Mouse (Mus musculus) hindbrain, postnatal 0 days (tissue): Measurements from ENCODE around the gene Vwa8. TPM values are rescaled to one million over a fixed set of nuclear protein-coding genes. Genes with fewer than 3 reads are reported as not detected.

Experiments
- ATAC-seq: fragments of 200-750 bp; cut with Nextera tagmentation; 2 replicates; pipeline ENCODE4 v1.8.0; 2017; ENCODE audit warnings: mild to moderate bottlenecking, moderate TSS enrichment, moderate library complexity
- DNase-seq: peaks from one replicate; pipeline ENCODE4 v3.0.0-alpha.2; 2015; ENCODE audit warnings: low spot score
- H3K27ac ChIP-seq: fragments of 300-500 bp; sonication (generic); 2 replicates; pipeline ENCODE4 v1.5.1; 2014; ENCODE audit warnings: mild to moderate bottlenecking
- H3K27me3 ChIP-seq: fragments of 300-500 bp; sonication (generic); 2 replicates; pipeline ENCODE4 v1.6.1; 2014; ENCODE audit warnings: low read length, mixed read lengths; ENCODE audit not compliant: insufficient read depth
- H3K36me3 ChIP-seq: fragments of 300-500 bp; sonication (generic); 2 replicates; pipeline ENCODE4 v1.6.1; 2014; ENCODE audit warnings: low read length, mixed read lengths; ENCODE audit not compliant: insufficient read depth
- H3K4me1 ChIP-seq: fragments of 300-500 bp; sonication (generic); 2 replicates; pipeline ENCODE4 v1.6.1; 2014; ENCODE audit warnings: antibody characterized with exemption, low read length, mixed read lengths; ENCODE audit not compliant: insufficient read depth
- H3K4me2 ChIP-seq: fragments of 300-500 bp; sonication (generic); 2 replicates; pipeline ENCODE4 v1.6.1; 2014; ENCODE audit warnings: low read depth, mild to moderate bottlenecking, low read length, moderate library complexity, mixed read lengths
- H3K4me3 ChIP-seq: fragments of 300-500 bp; sonication (generic); 2 replicates; pipeline ENCODE4 v1.5.1; 2014; ENCODE audit warnings: low read length
- H3K9ac ChIP-seq: fragments of 300-500 bp; sonication (generic); replicated peaks from 2 replicates; pipeline ENCODE4 v1.6.1; 2014; ENCODE audit warnings: mild to moderate bottlenecking, low read length, moderate library complexity, mixed read lengths
- H3K9me3 ChIP-seq: fragments of 300-500 bp; sonication (generic); 2 replicates; pipeline ENCODE4 v1.6.1; 2016; ENCODE audit warnings: low read length, mixed read lengths
- CTCF ChIP-seq: IDR thresholded peaks from 2 replicates; pipeline ENCODE4 v1.5.1; 2016; ENCODE audit warnings: antibody characterized with exemption, control low read depth, low read depth
- WGBS: fragments of 180-500 bp; shearing (Covaris S2); extraction: QIAGEN DNeasy Blood & Tissue Kit; methylation state at CpG from one replicate; pipeline ENCODE4 v1.1.7; 2014; 5-methylcytosine and 5-hydroxymethylcytosine counted together
- polyA plus RNA-seq: library from polyadenylated mRNA; unstranded; fragments of >200 nt; fragmentation: Nextera tagmentation; extraction: Ambion mirVana; gene quantifications from 2 replicates; pipeline ENCODE4 v1.2.1, GENCODE M21; 2015
- total RNA-seq: library from RNA; depleted of rRNA; stranded (reverse); fragments of >200 nt; gene quantifications from 2 replicates; pipeline ENCODE4 v1.2.3, GENCODE M21; 2014

The Vwa8 gene
- total and polyA plus RNA-seq, 2 experiments from 2014 or later: 9.6 to 20.8 TPM

DNA sequence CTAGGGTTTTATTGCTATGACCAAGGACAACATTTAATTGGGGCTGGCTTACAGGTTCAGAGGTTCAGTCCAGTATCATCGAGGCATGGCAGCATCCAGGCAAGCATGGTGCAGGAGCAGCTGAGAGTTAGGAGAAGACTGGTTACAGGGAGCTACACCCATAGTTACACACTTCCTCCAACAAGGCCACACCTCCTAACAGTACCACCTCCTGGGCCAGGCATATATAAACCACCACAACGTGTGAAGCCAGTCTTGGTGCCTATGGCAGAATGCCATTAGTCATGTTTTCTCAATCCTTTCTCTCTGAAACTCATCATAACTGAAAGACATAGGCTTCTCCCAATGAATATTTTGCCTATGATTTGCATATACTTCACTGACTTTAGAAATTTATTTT, 106.9 kb downstream of the Vwa8 start:
- TF ChIP-seq CTCF: no peak
- WGBS: 75% methylated on average over 2 of the region's 2 CpGs
- Histone ChIP-seq H3K27ac (no peak overlapping the region), H3K4me1 (no peaks in the 10 kb centered on the region), H3K36me3 (no peaks in the 10 kb centered on the region), H3K4me2 (no peak overlapping the region), H3K27me3 (no peaks in the 10 kb centered on the region), H3K9ac (no peak overlapping the region), H3K4me3 (no peak overlapping the region), H3K9me3 (no peaks in the 10 kb centered on the region)
- ATAC-seq (no peak), DNase-seq (no peak)

- H3K27ac ChIP-seq: no peak overlapping the region
- no peaks in the 10 kb centered on the region for H3K4me1 ChIP-seq
- ATAC-seq: no peak
- TF ChIP-seq CTCF: no peak
- H3K27me3 ChIP-seq: no peaks in the 10 kb centered on the region
- H3K4me2 ChIP-seq: no peak overlapping the region
- WGBS: 92% methylated on average over 10 of the region's 10 CpGs
- H3K9me3 ChIP-seq: no peaks in the 10 kb centered on the region
- no peaks in the 10 kb centered on the region for H3K36me3 ChIP-seq
- no peak overlapping the region for H3K4me3 ChIP-seq
- DNase-seq: no peak
- H3K9ac ChIP-seq: no peak overlapping the region
These were observed 121.8 kb downstream of the Vwa8 start for GRCm38 (mm10) chr14:78970621-78971020.

DNA sequence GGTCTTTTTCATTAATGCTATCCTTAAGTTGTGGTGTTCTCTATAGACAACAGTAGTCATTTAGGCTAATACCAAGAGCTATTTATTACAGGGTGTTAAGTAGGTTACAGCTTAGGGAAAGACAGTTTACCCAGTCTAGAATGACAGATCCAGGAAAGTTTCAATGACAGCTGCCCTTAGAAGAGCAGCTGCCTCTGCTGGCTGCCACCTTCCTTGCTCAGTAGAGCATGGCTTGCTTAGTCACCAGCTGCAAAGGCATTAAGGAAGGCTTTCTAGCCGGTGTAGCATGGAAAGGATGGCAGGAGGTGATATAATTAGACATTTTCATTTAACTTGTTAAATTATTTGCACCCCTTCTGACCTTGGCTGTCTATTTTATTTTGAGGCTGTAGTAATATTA, 123.6 kb downstream of the Vwa8 start:
- 35% methylated on average over 1 of the region's 1 CpGs for WGBS
- ATAC-seq (no peak), DNase-seq (peak; percentile 11)
- H3K9ac ChIP-seq: no peak overlapping the region
- H3K36me3 ChIP-seq: no peaks in the 10 kb centered on the region
- no peaks in the 10 kb centered on the region for H3K4me1 ChIP-seq
- no peaks in the 10 kb centered on the region for H3K27me3 ChIP-seq
- TF ChIP-seq CTCF: no peak
- H3K4me3 ChIP-seq: no peak overlapping the region
- no peak overlapping the region for H3K4me2 ChIP-seq
- no peak overlapping the region for H3K27ac ChIP-seq
- no peaks in the 10 kb centered on the region for H3K9me3 ChIP-seq

DNA sequence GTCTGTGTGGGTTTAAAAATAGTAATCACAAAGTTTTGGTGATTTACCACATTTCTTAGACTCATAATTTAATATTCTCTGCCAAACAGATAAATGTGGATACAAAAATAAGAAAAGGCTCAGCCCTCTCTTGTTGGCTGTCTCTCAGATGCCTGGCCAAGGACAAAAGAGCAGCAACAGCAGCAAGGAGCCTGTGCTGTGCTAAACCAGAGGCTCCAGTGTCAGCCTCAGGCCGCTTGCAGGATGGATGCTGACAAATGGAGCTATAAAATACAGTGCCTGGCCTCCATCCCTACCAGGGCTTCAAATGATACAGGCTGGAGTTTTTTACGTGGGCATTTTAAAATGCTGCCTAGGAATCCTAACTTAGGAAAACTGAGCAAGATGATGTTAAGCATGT, 134.3 kb downstream of the Vwa8 start:
- H3K27ac ChIP-seq: no peak overlapping the region; the same call in 1 of the 2 replicates
- H3K4me2 ChIP-seq: no peak overlapping the region
- H3K27me3 ChIP-seq: no peaks in the 10 kb centered on the region
- WGBS: 68% methylated on average over 2 of the region's 2 CpGs
- H3K9me3 ChIP-seq: no peaks in the 10 kb centered on the region
- H3K36me3 ChIP-seq: no peaks in the 10 kb centered on the region
- ATAC-seq (no peak), DNase-seq (no peak)
- no peaks in the 10 kb centered on the region for H3K4me1 ChIP-seq
- H3K4me3 ChIP-seq: no peak overlapping the region
- no peak for TF ChIP-seq CTCF
- no peak overlapping the region for H3K9ac ChIP-seq

DNA sequence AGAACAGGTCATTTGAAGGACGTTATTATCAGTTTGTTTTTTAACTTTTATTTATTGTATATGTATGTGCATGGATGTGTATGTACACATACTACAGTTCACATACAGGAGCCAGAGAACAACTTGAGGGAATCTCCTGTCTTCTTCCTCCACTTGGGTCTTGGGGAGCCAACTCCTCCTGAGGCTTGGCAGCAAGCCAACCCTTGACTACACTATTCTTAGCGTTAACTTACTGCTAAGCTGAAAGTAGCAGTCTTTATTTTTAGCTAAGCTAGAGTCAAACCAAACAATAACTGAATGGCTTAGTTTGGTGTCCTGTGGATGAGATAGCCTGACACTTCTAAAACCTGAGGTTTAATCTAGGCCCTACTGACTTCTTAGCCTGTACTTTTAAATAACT, 135.4 kb downstream of the Vwa8 start:
- H3K9me3 ChIP-seq: no peaks in the 10 kb centered on the region
- ATAC-seq (no peak), DNase-seq (peak; percentile 38)
- no peak overlapping the region for H3K4me3 ChIP-seq
- H3K4me1 ChIP-seq: no peaks in the 10 kb centered on the region
- no peak overlapping the region for H3K4me2 ChIP-seq
- no peaks in the 10 kb centered on the region for H3K27me3 ChIP-seq
- TF ChIP-seq CTCF: no peak
- no peak overlapping the region for H3K27ac ChIP-seq
- H3K9ac ChIP-seq: no peak overlapping the region
- WGBS: 53% methylated on average over 2 of the region's 2 CpGs
- H3K36me3 ChIP-seq: no peaks in the 10 kb centered on the region

- ATAC-seq (no peak), DNase-seq (peak; percentile 13)
- H3K9ac ChIP-seq: no peak overlapping the region
- H3K27me3 ChIP-seq: no peaks in the 10 kb centered on the region
- no peak overlapping the region for H3K27ac ChIP-seq
- no peak for TF ChIP-seq CTCF
- WGBS: 71% methylated on average over 8 of the region's 8 CpGs
- H3K4me3 ChIP-seq: no peak overlapping the region
- H3K36me3 ChIP-seq: no peaks in the 10 kb centered on the region
- H3K4me1 ChIP-seq: no peaks in the 10 kb centered on the region
- H3K9me3 ChIP-seq: no peaks in the 10 kb centered on the region
- H3K4me2 ChIP-seq: no peak overlapping the region
These were observed 138.7 kb downstream of the Vwa8 start for GRCm38 (mm10) chr14:78987543-78987942.

- ATAC-seq (no peak), DNase-seq (no peak)
- no peak overlapping the region for H3K27ac ChIP-seq
- no peaks in the 10 kb centered on the region for H3K27me3 ChIP-seq
- TF ChIP-seq CTCF: no peak
- WGBS: 91% methylated on average over 4 of the region's 4 CpGs
- H3K4me3 ChIP-seq: no peak overlapping the region
- H3K4me1 ChIP-seq: no peaks in the 10 kb centered on the region
- H3K4me2 ChIP-seq: no peak overlapping the region
- no peak overlapping the region for H3K9ac ChIP-seq
- no peaks in the 10 kb centered on the region for H3K9me3 ChIP-seq
- H3K36me3 ChIP-seq: no peaks in the 10 kb centered on the region
These were observed 143.6 kb downstream of the Vwa8 start for GRCm38 (mm10) chr14:78992456-78992855.
